Mouse (Mus musculus) megakaryocyte, embryonic 14.5 days (primary cell): ENCODE measurements at regions not wholly inside any gene's neighbourhood (a gene's known extent, or its start where the extent isn't known, plus 50 kb on each side); places are given as distances from the start of the nearest gene placed in this dataset.

Experiments
- FLI1 ChIP-seq: IDR thresholded peaks from 2 replicates; pipeline ENCODE4 v1.6.1; 2012; ENCODE audit warnings: low read length, inconsistent platforms, mixed read lengths
- GATA1 ChIP-seq: IDR thresholded peaks from 3 replicates; pipeline ENCODE4 v1.6.1; 2012; ENCODE audit warnings: mixed read lengths, low read length, inconsistent platforms, borderline replicate concordance

DNA sequence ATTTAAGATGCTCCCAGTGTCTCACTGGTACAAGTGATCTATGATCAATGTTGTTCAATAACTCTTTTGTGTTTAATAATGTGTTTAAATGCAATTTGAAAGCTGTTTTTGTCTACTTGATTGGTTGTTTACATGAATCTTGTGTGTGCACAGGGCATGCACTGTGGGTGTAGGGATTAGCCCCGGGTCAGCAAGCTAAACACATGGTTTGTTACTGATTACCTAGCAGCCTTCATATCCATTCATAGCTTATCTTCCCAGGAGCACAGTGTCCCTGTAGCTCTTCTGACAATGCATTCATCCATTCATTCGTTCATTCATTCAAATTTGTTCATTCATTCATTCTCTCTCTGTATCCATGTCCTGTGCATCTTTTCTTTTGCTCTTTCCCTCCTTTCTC is 108.9 kb upstream of the 1700056E22Rik start:
- no peak for TF ChIP-seq GATA1
- TF ChIP-seq FLI1, result no peak
